Mouse (Mus musculus) heart, postnatal 25 days (tissue): Measurements from ENCODE around the gene Casz1. TPM values are rescaled to one million over a fixed set of nuclear protein-coding genes. Genes with fewer than 3 reads are reported as not detected.

ENCODE experiments used
- DNase-seq: peaks from one replicate; pipeline ENCODE4 v3.0.0; 2022; ENCODE audit warnings: low spot score
- intact Hi-C: fragments of 180-260 bp; cut with DNase I; formaldehyde crosslinking; loops from one replicate; pipeline ENCODE4 v1.15.1; 2025
- total RNA-seq, 2 experiments: library from RNA; stranded (reverse); gene quantifications; 2 replicates each; pipeline ENCODE4 v1.2.3; 2021

The Casz1 gene
- total RNA-seq = 10 to 100 TPM; 42.1 to 44.7 TPM

GRCm38 (mm10) chr4:148804137-148804779, at the start of gene Casz1:
Casz1 (plus strand) TSS chr4:148804429.
- peak; percentile 82 for DNase-seq
- intact Hi-C loops = loop anchor here (5.0 kb wide), 2 partner anchors 243 to 268 kb away; no protein-coding TSS in a partner anchor

GRCm38 (mm10) chr4:148758863-148759262, 45.4 kb upstream of the Casz1 start:
- no peak for DNase-seq
- intact Hi-C loops = no loop called here

GRCm38 (mm10) chr4:148760152-148760551, 44.1 kb upstream of the Casz1 start:
- DNase-seq = no peak
- intact Hi-C loops = no loop called here

GRCm38 (mm10) chr4:148766021-148766775, 38.0 kb upstream of the Casz1 start:
- DNase-seq = no peak
- intact Hi-C loops = no loop called here

- no peak for DNase-seq
- intact Hi-C loops = no loop called here
Measured at GRCm38 (mm10) chr4:148767655-148768305, 36.4 kb upstream of the Casz1 start.

- intact Hi-C loops = no loop called here
- no peak for DNase-seq
Measured at GRCm38 (mm10) chr4:148768649-148769048, 35.6 kb upstream of the Casz1 start.

- DNase-seq = no peak
- intact Hi-C loops = no loop called here
Measured at GRCm38 (mm10) chr4:148770582-148771408, 33.4 kb upstream of the Casz1 start.

GRCm38 (mm10) chr4:148771409-148771929, 32.8 kb upstream of the Casz1 start:
- intact Hi-C loops = no loop called here
- no peak for DNase-seq

GRCm38 (mm10) chr4:148772658-148773057, 31.6 kb upstream of the Casz1 start:
- intact Hi-C loops = no loop called here
- DNase-seq = no peak

- intact Hi-C loops = no loop called here
- no peak for DNase-seq
Measured at GRCm38 (mm10) chr4:148774036-148774435, 30.2 kb upstream of the Casz1 start.

GRCm38 (mm10) chr4:148775476-148776269, 28.6 kb upstream of the Casz1 start:
- intact Hi-C loops = no loop called here

GRCm38 (mm10) chr4:148780097-148780621, 24.1 kb upstream of the Casz1 start:
- DNase-seq = no peak
- intact Hi-C loops = no loop called here

More at GRCm38 (mm10) chr4:148775476-148776269, 28.6 kb upstream of the Casz1 start:
- DNase-seq = no peak

- intact Hi-C loops = no loop called here
- no peak for DNase-seq
Measured at GRCm38 (mm10) chr4:148781516-148781915, 22.7 kb upstream of the Casz1 start.

- intact Hi-C loops = no loop called here
- no peak for DNase-seq
Measured at GRCm38 (mm10) chr4:148782880-148783279, 21.3 kb upstream of the Casz1 start.

GRCm38 (mm10) chr4:148783760-148784159, 20.5 kb upstream of the Casz1 start:
- DNase-seq = no peak

GRCm38 (mm10) chr4:148785053-148785567, 19.1 kb upstream of the Casz1 start:
- DNase-seq = no peak
- intact Hi-C loops = loop anchor here (5.0 kb wide), 1 partner anchor 33 kb away; no protein-coding TSS in a partner anchor

More at GRCm38 (mm10) chr4:148783760-148784159, 20.5 kb upstream of the Casz1 start:
- intact Hi-C loops = no loop called here

GRCm38 (mm10) chr4:148785995-148786394, 18.2 kb upstream of the Casz1 start:
- intact Hi-C loops = loop anchor here (5.0 kb wide), 1 partner anchor 34 kb away; no protein-coding TSS in a partner anchor
- DNase-seq = no peak

- no peak for DNase-seq
- intact Hi-C loops = no loop called here
Measured at GRCm38 (mm10) chr4:148790940-148791339, 13.3 kb upstream of the Casz1 start.
